Mouse (Mus musculus) fat pad, adult 2 months (tissue): ENCODE measurements at regions not wholly inside any gene's neighbourhood (a gene's known extent, or its start where the extent isn't known, plus 50 kb on each side); places are given as distances from the start of the nearest gene placed in this dataset.

Source experiments
- DNase-seq: peaks from one replicate; pipeline ENCODE4 v3.0.0-alpha.2; 2011; ENCODE audit warnings: low read depth, low spot score; ENCODE audit errors: extremely low read depth

DNA sequence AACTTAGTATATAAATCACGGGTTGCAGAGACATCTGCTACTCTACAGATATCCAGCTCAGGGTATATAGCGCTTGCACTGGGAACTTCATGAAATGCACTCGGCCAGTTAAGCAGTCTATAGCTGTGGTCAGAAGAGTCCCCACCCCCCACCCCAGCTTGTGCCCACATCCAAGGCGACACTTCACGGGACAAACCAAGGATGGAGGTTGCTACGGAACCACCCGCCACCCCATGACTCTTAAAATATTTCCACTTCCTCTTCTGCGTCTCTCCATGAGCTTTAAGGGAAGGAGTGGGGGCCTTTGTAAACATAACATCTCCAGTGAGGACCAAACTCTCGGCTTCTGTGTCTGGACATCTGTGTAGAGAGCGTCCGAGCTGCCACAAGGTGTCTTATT lies 469.5 kb upstream of the Fam19a5 start:
- DNase-seq: no peak

DNA sequence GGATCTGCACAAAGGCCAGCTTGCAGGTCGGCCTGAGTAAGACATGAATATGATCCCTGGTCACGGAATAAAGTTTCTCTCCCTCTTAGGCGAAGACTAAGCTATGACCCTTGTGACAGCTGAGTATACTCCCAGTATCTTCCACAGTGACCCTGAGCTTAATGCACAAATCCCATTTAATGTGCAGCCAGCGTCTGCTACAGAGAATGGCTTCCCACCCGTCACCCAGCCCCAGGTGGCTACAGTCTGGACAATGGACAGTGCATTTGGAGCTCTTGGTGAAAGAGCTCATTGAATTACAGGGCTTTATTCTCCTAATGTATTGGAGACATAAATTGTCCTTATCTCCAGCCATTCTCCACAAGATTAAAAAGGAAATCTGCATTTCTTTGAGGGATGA lies 454.3 kb upstream of the Fam19a5 start:
- no peak for DNase-seq

DNA sequence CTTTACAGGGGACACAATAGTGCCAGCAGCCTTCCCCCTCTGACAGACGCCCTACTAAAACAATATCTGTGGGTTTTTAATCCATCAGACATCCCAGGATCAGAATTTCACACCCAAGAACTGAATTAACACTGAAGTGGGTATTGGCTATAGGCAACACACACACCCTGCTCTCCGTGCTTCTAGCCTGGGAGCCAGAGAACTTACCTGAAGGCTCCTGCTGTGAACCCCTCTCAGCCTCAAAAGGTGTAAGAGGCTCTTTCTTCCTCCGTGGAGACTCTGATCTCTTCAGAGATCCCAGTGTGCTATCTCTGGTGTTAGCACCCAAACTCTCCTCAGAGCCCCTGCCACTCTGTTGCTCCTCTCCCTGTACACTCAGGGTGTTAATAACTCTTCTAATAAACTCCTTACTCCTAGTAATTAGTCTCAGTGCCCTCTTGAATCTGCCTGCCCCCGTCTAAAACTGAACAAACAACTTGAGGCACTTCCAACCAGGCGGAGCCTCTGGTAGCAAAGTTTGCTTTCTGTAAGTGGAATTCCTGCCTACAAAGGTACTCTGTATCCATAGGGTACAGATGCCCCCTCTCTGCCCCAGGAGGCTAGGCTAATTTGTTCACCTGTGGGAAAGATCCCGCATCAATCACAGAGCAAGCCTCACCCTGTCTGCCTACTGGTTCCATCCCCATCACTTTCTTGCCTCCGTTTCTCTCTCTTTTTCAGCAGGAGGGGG lies 452.9 kb upstream of the Fam19a5 start:
- DNase-seq: no peak

DNA sequence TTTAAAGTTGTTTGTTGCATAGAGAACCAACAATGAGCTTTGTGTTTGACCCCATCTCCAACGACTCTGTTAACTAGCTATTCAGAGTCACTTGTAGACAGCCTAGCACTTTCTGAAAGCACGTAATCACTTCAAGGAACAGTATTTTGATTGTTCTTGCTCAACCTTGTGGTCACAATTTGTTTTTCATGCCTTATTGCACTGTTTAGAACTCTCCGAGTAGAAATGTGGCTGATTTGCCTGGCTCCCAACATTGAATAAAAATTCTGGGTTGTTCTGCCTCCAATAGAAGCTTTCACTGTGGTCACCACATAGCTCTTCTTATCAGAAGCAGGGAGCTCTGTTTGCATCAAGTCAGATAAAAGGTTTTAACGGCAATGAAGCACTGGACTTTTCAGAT lies 446.9 kb upstream of the Fam19a5 start:
- no peak for DNase-seq

DNA sequence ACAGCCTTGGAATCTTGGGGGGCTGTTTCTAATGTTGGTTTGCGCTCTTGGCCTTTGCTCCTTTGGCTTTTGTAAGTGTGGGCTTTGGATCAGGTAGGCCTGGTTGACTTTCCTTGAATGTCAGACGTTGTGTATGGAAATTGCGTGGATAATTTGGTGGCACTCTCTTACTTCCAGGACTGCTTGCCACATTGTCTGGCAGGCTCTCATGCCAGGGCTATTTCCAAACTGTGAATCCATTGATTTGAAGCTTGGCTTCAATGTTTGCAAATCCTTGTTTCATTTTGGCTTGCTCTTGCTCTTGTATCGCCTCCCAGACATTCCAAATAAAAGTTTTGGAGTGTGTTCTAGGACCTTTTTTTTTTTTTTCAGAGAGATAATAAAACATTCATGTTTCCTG lies 443.0 kb upstream of the Fam19a5 start:
- no peak for DNase-seq

DNA sequence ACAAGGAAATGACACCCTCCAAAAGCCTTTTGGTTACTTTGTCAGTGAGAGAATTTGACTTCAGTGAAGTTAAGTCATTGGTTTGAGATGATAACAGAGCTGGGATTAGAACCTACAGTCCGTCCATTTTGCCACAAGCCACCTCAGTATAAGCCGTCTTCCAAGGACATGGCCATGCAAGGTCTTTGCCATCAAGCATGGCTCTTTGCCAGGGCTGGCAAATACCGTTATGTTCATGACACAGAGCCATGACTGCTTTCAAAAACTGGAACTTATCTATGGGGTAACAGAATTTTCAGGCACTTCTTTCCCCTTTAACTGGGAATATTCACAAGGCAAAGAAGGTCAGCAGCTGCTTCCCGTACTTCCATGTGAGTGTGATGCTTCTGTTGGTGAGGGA lies 441.9 kb upstream of the Fam19a5 start:
- DNase-seq: no peak

DNA sequence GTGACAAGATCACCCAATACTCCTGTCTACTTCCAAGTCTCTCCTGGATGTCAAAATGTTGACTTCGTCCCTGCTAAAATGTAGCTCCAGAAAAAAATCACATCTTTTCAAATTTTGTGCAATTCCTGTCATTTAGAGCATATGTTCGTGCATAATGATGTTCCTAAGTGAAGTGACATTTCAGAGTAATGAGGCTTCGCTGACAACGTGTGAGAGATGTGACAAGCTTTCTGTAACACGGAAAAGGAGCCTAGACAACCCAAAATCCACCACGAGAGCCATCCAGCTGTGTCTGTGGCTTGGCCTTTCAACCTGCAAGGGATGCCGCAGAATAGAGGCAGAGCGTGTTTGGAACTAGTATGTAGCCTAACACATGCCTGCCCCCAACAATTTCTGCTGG lies 438.1 kb upstream of the Fam19a5 start:
- DNase-seq: no peak

DNA sequence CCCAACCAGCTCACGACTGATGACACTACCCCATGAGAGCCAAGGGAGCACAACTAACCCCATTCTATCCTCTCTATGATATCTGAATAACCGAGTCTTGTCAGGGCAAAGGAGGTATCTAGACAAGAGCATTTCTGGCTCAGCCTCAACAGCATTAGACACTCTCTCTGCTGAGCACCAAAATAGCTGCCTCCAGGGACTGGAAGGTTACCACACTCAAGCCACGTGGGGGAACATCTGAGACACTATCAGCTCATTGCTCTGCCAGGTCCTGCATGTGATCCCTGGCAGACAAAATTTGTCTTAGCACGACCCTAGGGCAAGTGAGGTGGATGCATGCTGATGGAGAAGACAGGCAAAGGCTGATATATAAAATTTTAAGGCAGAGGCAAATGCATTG lies 436.4 kb upstream of the Fam19a5 start:
- DNase-seq: no peak

DNA sequence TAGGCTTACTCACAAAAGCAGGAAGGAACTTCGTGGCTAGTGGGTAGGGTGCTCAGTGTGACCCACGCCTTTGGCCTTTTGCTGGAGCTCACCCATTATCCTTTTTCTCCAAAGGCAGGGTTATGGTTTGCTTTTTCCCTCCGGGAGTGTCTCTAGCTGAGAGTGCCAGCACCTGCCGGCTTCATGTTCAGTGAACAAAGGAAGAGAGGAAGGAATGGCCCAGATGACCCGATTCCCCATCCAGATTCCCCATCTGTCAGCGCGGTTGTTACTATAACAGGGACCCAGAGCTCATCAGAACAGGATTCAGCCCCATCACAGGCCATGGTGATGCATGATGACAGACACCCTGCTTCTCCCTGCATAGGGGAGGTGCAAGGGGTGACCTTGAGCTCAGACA lies 435.7 kb upstream of the Fam19a5 start:
- DNase-seq: no peak

DNA sequence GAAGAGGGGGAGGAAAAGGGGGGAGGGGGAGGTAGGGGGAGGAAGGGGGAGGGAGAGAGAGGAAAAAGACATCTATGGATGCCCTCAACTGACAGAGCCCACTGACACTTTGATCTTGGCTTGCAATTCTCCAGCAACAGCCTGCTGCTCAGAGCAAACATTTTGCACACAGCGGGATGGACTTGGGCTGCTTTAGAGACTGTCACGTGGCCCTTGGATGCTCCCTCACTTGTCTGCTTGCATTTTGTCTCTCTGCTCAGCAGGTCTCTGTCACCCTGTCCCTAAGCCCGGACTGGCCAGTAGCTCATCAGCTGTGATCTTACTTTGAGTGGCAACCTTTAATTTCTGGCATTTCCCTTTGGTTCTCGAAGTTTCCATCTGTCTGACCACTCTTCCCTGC lies 421.4 kb upstream of the Fam19a5 start:
- no peak for DNase-seq

DNA sequence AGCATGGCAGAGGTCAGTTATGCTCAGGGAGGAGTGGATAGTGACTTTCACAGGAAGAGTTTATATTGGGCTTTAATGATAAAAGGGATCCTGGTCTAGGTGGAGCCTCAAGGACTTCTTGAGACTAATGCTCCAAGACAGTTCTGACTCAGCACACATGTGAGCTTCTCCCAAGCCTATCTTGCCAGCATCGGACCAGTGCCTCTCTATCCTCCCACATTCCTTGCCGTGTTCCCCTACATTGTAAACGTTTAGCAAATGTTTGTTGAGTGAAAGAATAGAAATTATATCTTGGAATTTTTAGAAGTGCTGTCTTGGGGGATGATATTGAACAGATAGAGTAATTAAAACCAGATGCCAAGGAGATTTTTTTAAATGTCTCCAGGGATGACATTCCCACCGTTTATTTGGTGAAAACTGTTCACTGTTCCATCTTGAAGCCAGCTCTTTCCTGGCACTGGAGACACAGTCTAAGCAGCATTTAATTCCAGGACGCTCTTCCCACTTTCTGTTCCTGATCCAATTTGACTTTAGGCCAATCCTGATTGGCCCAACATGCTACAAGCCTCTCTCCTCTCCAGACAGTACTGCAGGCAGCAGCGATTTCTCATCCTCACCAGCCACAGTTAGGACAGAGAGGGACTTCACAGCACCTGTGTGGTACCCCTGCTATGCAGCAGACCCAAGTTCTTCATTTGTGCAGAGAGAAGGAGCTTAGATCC lies 418.5 kb upstream of the Fam19a5 start:
- DNase-seq: no peak

DNA sequence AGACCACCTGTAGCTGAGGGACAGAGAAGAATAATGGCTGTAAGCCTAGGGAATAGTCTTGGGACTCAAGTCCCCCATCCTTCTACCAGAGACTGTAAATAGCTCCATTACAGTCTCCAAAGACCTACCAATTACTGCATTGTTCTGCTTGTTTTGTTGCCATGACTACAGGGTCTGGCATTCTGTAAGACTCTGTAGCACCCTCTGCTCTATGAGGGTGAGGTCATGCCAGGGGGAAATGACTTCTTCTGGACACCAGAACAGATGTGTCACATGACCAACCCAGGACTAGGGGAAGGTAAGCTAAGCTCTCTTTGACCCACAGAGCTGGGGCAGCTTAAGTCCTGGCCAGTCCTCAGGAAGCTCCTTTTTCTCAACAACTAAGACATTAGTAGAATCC lies 405.2 kb upstream of the Fam19a5 start:
- DNase-seq: no peak

DNA sequence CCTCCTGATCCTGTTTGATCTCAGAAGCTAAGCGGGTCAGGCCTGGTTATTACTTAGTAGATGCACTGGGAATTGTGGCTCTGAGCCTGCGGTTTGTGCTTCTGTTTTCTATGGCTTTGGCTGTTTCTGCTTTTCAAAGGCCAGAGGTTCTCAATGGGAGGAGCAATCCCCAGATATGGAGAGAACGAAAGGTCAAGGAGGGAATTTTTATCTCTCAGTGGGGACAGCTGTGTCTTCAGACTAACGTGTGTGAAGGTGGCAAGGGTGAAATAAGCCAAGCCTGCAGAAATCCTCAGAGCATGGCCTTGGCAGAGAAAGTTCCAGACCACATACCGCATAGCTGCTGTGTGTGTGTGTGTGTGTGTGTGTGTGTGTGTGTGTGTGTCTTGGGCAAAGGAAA lies 375.0 kb upstream of the Fam19a5 start:
- DNase-seq: no peak

DNA sequence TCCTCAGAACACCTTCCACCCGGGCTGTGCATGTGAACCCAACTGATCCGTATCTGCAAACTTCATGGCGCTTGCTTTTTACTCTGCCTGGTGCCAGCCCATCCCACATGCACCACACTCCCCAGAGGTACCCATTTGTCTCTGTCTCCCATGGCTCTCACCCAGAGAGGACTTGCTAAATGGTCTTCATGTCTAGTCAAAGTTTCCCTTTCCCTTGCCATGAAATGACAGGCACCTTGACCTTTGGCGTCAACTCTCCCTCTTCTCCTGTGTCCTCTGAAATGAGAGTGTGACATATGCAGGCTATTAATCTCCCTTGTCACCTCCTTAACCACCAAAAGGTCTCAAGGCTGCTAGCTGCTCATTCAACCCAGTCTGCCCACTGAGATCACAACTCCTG lies 373.2 kb upstream of the Fam19a5 start:
- DNase-seq: no peak

DNA sequence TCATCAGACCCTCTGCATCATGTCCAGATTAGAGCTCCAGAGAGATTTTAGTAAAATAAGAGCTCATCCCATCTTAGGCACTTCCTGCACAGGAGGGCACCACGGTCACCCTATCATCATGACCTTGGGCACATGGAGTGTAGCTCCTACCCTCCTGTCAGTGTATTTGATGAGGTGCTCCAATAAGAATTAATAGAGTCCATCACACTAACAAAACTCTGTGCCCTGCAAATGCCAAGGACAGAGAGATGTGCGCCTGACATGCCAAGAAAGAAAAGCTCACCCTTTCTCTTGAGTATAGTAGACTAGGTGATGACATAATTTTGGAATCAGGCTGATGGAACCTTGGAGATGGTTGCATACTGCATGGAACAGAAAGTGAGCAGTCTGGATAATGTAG lies 371.0 kb upstream of the Fam19a5 start:
- no peak for DNase-seq

DNA sequence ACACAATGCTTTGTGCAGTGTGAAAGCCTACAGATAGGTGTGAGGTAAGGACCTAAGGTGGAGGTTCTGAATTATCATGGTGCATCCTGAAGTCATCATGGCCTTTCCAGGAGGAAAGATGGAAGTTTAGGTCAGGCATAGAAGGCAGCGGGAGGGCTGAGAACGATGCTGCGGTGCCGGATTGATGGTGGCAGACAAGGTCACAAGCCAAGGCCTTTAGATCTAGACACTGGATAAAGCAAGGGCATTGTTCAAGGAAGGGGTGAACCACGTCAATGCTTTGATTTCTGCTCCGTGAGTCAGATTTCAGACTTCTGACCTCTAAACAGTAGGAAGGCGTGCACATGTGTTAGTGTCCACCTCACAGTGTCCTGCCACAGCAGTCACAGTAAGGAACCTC lies 365.5 kb upstream of the Fam19a5 start:
- DNase-seq: no peak

DNA sequence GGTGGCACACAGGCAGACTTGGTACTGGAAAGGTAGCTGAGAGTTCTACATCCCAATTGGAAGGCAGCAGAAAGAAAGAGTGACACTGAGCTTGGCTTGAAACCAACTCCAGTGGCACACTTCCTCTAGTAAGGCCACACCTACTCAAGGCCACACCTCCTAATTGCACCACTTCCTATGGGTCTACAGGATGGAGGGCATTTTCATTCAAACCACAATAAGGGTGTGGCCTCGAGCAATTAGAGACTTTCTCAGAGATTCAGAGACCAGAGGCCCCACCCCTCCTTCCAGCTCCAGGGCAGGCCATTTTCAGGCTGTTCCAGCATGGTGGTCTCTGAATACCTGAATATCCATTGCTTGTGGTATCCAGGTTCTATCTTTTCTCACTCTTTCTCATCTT lies 363.3 kb upstream of the Fam19a5 start:
- DNase-seq: no peak

DNA sequence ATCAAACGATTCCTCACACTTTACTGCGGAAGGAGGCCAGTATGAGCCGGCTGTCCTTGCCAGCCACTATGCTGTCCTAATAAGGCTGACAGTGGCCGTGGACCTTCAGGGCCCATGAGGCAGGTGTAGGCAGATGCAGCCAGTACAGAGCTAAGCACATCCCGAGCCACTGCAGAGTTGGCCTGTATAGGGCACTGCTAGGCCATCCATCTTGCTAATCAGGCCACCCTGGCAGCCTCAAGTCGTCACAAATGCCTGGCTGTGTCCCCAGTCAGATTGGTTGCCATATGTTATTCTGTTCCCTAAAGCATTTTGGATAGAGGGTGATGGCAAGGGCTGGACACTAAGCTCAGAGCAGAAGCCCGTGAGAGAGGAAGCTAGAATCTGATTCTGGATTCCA lies 359.9 kb upstream of the Fam19a5 start:
- no peak for DNase-seq

DNA sequence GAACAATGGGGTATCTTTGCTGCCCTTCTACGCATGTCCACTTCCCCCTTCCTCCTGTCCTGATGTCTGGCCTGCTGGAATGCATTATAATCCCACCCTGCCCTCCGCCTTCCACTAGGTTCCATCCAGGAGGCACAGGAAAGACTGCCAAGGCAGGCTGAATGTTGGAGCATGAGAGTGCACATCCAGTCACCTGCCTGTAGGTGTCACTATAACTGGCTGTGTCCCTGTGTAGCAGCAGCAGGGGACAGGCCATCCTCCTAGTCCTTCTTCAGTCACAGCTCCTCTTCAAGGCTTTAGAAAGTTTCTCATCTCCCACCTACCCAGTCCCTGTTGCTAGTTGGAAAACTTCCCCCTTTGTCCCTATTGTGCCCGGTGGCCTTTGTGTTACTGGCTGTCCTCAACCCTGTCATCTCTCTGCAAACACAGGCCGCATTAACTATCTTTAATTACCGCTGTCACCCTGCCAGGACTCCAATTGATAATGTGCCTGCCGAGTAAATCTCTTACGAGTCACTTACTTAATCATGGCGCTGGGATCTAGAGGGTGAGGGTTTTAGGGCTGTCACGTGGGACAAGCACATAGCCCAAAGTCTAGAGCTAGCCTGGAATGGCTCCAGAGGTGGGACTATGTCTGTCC lies 355.2 kb upstream of the Fam19a5 start:
- no peak for DNase-seq

DNA sequence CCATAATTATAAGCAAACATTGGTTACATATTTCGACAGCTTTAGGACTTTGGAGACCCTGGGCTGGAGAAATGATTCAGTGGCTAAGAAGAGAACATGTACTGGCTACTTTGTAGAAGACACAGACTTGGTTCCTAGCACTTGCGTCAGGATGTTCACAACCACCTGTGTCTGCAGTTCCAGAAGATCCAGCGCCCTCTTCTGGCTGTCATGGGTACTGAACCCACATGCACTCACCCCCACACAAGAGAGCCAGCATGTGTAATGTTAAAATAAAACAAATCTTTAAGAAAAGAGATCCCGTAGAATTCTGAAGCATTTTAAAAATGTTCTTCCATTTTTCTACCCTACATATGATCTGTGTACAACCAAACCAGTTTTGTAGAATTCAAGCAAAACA lies 352.2 kb upstream of the Fam19a5 start:
- no peak for DNase-seq

DNA sequence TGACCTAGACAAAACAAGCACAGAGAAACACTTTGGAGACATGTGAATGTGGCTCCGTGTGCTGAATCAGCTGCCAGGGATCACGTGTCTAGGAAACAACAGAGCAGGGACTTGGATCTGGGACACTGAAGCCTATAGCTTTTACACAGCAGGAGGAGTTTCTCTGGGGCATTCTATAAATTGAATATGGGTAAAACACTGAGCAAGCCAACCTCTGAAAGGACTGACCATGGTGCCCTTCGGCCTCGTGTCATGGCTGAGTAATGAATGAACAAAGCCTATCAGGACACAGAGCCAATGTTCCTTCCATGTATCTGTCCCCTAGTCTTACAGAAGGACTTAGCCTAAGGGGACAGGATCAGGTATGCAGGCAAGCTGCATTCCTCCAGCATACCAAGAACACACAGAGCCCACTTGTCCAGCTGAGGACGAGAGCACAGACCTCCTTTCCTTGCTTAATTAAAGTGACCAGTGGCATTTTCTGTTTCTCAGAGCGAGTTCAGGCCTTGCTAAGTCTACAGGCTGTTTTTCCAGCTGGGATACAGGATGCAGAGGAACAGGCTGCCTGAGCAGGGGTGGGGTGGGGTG lies 347.7 kb upstream of the Fam19a5 start:
- DNase-seq: no peak

DNA sequence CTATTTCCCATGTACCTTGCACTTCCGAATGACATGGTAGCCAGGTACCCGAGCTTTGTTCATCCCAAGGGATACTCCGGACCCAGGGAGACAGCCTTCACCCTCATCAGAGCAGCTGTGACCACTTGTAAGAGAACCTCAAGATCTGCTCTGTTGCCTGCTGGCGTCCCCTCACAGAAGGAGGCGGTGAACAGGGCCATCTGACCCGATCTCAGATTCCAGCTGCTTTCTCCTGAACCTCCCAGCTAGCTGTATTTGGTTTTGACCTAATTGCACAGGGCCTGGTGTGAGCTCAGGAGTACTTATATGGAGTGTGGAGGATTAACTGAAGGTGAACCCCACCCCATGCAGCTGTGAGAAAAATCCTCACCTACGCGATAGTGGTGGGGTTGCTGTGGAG lies 344.5 kb upstream of the Fam19a5 start:
- no peak for DNase-seq
